Mouse (Mus musculus) hindbrain, embryonic 16.5 days (tissue): ENCODE results near the gene Gm26741. TPM values are rescaled to one million over a fixed set of nuclear protein-coding genes. Genes with fewer than 3 reads are reported as not detected.
A peak's percentile ranks its signal among the peaks of the same experiment; 100 is the strongest.

Experiments
- ATAC-seq: fragments of 200-750 bp; cut with Nextera tagmentation; 2 replicates; pipeline ENCODE4 v1.8.0; 2017; ENCODE audit warnings: moderate TSS enrichment, moderate library complexity
- H3K27ac ChIP-seq: fragments of 300-500 bp; sonication (generic); 2 replicates; pipeline ENCODE4 v1.5.1; 2014; ENCODE audit warnings: low read depth, mild to moderate bottlenecking, control low read depth, low read length, moderate library complexity
- H3K27me3 ChIP-seq: fragments of 300-500 bp; sonication (generic); replicated peaks from 2 replicates; pipeline ENCODE4 v1.6.1; 2014; ENCODE audit warnings: low read length; ENCODE audit not compliant: control insufficient read depth, insufficient read depth
- H3K36me3 ChIP-seq: fragments of 300-500 bp; sonication (generic); 2 replicates; pipeline ENCODE4 v1.6.1; 2014; ENCODE audit warnings: mild to moderate bottlenecking, low read length, moderate library complexity, mixed read lengths; ENCODE audit not compliant: control insufficient read depth, insufficient read depth
- H3K4me1 ChIP-seq: fragments of 300-500 bp; sonication (generic); 2 replicates; pipeline ENCODE4 v1.6.1; 2014; ENCODE audit warnings: low read depth, low read length; ENCODE audit not compliant: control insufficient read depth, insufficient read depth
- H3K4me2 ChIP-seq: fragments of 300-500 bp; sonication (generic); 2 replicates; pipeline ENCODE4 v1.6.1; 2014; ENCODE audit warnings: mild to moderate bottlenecking, low read length, control low read depth, moderate library complexity
- H3K4me3 ChIP-seq: fragments of 300-500 bp; sonication (generic); 2 replicates; pipeline ENCODE4 v1.5.1; 2014; ENCODE audit warnings: mild to moderate bottlenecking, low read length, control low read depth, moderate library complexity
- H3K9ac ChIP-seq: fragments of 300-500 bp; sonication (generic); 2 replicates; pipeline ENCODE4 v1.6.1; 2014; ENCODE audit warnings: low read depth, mild to moderate bottlenecking, control low read depth, low read length, moderate library complexity
- H3K9me3 ChIP-seq: fragments of 300-500 bp; sonication (generic); 2 replicates; pipeline ENCODE4 v1.6.1; 2014; ENCODE audit warnings: mild to moderate bottlenecking, low read length, moderate library complexity; ENCODE audit not compliant: control insufficient read depth
- WGBS: fragments of 180-500 bp; shearing (Covaris S2); extraction: QIAGEN DNeasy Blood & Tissue Kit; methylation state at CpG from one replicate; pipeline ENCODE4 v1.1.7; 2014; 5-methylcytosine and 5-hydroxymethylcytosine counted together
- polyA plus RNA-seq: library from polyadenylated mRNA; unstranded; fragments of >200 nt; fragmentation: Nextera tagmentation; extraction: Ambion mirVana; gene quantifications from 2 replicates; pipeline ENCODE4 v1.2.1, GENCODE M21; 2015

Gene Gm26741
- polyA plus RNA-seq, 1 experiment from 2014 or later: not detected

DNA sequence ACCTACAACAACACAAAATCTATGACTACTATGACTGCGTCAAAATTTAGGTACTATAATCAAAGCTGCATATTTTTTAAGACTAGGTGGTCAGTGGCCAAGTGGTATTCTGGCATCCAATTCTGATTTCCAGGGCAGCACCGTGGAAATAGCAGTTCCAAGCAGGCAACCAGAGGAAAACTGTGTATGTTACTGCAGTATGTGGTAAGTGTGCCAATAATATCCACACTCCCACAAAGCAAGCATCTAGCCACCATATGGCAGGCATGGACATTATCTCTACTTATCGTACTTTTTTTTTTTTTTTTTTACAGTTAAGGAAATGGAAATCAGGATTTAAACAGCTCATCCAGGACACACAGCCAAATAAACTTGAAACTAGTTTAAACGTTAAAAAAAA is 9.8 kb downstream of the Gm26741 start:
- Histone ChIP-seq H3K4me2 (no peak overlapping the region), H3K9me3 (no peaks in the 10 kb centered on the region), H3K4me1 (no peaks in the 10 kb centered on the region), H3K27ac (no peak overlapping the region), H3K27me3 (no peaks in the 10 kb centered on the region), H3K9ac (no peak overlapping the region), H3K4me3 (no peak overlapping the region), H3K36me3 (0 out of 2 replicates have a peak, but pooled peaks cover 2% of the 10 kb centered on the region)
- ATAC-seq: no peak
- 87% methylated on average over 4 of the region's 4 CpGs for WGBS

DNA sequence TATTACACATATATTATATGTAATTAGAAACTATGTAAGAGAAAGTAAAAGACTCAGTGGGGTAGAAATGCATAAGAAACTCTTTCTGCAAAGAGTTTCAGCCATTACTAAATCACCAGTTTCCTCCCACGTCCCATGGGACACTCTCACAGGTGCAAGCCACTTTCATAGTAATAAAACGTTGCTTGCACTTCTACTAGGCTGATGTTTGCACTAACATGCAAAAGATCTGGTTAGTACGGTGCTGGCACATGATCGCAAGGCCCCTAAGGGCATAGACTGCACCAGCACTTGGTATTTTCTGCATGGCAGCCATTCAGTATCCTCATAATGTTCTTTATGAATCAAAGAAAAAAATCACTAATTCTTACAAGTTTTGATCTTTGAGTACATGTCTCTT is 15.3 kb downstream of the Gm26741 start:
- WGBS: 71% methylated on average over 4 of the region's 4 CpGs
- Histone ChIP-seq H3K36me3 (0 out of 2 replicates have a peak, but pooled peaks cover 2% of the 10 kb centered on the region), H3K9ac (no peak overlapping the region), H3K4me3 (no peak overlapping the region), H3K4me2 (no peak overlapping the region), H3K9me3 (no peaks in the 10 kb centered on the region), H3K4me1 (peaks cover 2% of the 10 kb centered on the region), H3K27me3 (no peaks in the 10 kb centered on the region), H3K27ac (no peak overlapping the region)
- ATAC-seq: no peak

DNA sequence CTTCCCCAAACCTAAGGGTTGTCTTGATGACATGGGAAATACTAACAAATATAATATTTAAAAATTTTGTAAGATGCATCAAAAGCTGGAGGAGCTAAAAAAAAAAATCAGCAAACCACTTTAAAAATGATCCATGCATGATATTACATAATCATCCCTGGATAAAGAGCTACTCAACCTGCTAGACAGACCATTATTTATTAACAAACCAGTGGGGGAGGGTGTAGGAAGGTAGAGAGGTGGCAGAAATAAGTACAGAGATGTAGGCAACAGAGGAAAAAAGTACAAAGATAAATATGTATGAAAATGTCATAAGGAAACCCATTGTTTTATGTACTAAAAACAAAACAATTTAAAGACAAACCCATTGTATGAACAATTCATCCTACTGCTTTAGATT is 16.1 kb downstream of the Gm26741 start:
- Histone ChIP-seq H3K4me2 (no peak overlapping the region), H3K4me3 (no peak overlapping the region), H3K27ac (no peak overlapping the region), H3K4me1 (peaks cover 7% of the 10 kb centered on the region), H3K9me3 (no peaks in the 10 kb centered on the region), H3K36me3 (0 out of 2 replicates have a peak, but pooled peaks cover 2% of the 10 kb centered on the region), H3K27me3 (no peaks in the 10 kb centered on the region), H3K9ac (no peak overlapping the region)
- no peak for ATAC-seq

DNA sequence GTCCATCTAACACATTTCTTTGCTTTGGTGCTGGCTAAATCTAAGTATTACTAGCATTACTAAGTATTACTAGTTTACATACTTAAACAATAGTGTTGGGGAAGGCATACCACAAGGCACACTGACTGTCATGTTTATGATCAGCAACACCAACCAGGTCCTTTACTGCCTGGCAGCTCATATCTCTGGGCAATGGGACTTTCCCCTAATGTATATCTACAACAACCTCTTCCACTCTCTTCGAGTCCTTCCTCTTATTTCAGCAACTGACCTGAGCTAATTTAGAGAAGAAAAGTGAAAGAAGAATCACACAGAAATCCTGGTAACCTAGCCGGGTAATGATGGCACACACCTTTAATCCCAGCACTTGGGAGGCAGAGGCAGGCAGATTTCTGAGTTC is 17.9 kb downstream of the Gm26741 start:
- H3K27ac ChIP-seq: no peak overlapping the region
- H3K4me2 ChIP-seq: no peak overlapping the region
- H3K36me3 ChIP-seq: no peaks in the 10 kb centered on the region
- 96% methylated on average over 2 of the region's 2 CpGs for WGBS
- no peak overlapping the region for H3K4me3 ChIP-seq
- H3K4me1 ChIP-seq: peaks cover 7% of the 10 kb centered on the region
- H3K9me3 ChIP-seq: no peaks in the 10 kb centered on the region
- H3K9ac ChIP-seq: no peak overlapping the region
- no peak for ATAC-seq
- H3K27me3 ChIP-seq: no peaks in the 10 kb centered on the region

DNA sequence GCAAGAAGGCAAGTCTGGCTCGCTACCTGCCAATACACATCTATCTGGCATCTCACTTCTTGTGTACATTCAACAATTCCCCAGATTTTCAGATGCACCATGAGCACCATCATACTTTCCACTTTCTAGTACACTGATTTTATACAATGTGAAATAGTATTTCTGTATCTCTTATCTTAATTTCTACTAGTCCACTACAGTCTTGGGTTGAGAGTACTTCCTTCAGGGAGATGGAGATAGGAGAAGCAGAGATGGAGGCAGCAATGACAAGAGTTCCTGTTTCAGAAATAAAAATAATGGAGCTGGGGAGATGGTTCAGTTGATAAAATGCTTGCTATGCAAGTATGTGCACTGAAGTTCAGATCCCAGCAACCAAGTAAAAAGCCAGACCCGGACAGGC is 19.2 kb downstream of the Gm26741 start:
- WGBS: 87% methylated on average over 2 of the region's 2 CpGs
- peaks cover 7% of the 10 kb centered on the region for H3K4me1 ChIP-seq
- no peak overlapping the region for H3K9ac ChIP-seq
- H3K9me3 ChIP-seq: no peaks in the 10 kb centered on the region
- no peaks in the 10 kb centered on the region for H3K27me3 ChIP-seq
- H3K4me3 ChIP-seq: no peak overlapping the region
- H3K36me3 ChIP-seq: no peaks in the 10 kb centered on the region
- no peak for ATAC-seq
- no peak overlapping the region for H3K4me2 ChIP-seq
- no peak overlapping the region for H3K27ac ChIP-seq

DNA sequence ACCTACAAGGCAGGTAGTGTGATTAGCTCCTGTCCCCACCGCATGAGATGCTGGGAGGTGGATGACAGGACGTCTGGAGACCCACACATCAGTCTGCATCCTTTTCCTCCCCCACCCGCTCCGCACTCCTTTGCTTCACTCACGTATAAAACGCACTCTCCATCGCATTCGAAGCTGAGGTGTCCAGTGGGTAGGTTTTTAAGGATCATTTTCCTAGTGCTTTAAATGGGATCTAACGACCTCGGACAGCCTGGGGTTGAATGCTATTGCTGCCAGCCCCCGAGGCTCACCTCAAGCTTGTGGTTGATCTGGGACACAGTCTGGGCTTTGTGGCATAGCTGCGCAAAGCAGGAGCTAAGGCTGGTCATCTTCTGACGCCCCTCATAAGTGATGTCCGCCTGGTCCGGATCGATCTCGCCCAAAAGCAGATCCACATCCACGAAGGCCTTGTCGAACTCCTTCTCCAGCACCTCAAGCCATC is 22.8 kb downstream of the Gm26741 start:
- Histone ChIP-seq H3K27me3 (no peaks in the 10 kb centered on the region), H3K9ac (peak overlapping the region; percentile 97), H3K4me3 (peak overlapping the region; percentile 92), H3K27ac (peak overlapping the region; percentile 98), H3K36me3 (no peaks in the 10 kb centered on the region), H3K4me1 (peaks cover 7% of the 10 kb centered on the region), H3K4me2 (peak overlapping the region; percentile 74), H3K9me3 (no peaks in the 10 kb centered on the region)
- WGBS: 1% methylated on average over 19 of the region's 19 CpGs
- ATAC-seq: peak; percentile 67

DNA sequence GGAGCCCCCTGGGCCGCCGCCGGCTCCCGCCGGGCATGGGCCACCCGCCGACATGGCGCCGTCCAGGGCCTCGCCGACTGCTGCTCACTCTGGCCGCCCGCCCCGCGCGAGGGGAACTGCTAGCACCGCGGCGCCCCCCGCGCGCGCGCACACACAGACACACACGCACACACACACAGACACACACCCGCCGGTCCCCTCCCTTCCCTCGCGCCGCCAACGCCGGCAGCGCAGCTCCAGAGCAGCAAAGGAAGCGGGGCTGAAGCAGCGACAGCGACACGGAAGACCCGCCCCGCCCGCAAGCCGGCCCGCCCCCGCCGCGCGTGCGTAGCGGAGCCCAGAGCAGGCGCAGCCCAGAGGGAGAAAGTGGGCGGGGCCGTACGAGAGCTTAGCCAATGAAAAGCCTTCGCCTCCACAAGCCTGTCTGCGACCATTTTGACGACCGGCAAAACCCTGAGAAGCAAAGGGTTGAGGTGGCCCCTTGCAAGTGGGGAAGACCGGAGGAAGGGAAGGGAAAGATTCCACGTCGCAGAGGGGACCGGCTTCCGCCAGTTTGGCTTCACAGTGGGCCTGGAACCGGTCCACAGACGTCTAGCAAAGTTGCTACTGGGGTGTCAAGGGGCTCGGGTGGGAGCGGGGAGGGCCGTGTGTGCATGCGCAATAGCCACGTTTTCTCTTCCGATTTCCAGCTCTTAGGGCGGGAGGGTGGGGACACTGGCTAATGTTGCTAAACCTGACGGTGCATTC is 23.5 kb downstream of the Gm26741 start, which contains the start of gene Gopc:
Gene Gopc (minus strand): TSS at position 280 of the 747 bp plus-strand sequence.
- Histone ChIP-seq H3K36me3 (no peaks in the 10 kb centered on the region), H3K9ac (peak within 1 kb of the TSS; percentile 97), H3K9me3 (no peaks in the 10 kb centered on the region), H3K27me3 (no peaks in the 10 kb centered on the region), H3K27ac (peak within 1 kb of the TSS; percentile 98), H3K4me3 (peak within 1 kb of the TSS; percentile 92), H3K4me1 (peaks cover 7% of the 10 kb centered on the region), H3K4me2 (peak within 1 kb of the TSS; percentile 76)
- 0% methylated on average over 48 of the region's 71 CpGs for WGBS
- ATAC-seq: peak; percentile 98

DNA sequence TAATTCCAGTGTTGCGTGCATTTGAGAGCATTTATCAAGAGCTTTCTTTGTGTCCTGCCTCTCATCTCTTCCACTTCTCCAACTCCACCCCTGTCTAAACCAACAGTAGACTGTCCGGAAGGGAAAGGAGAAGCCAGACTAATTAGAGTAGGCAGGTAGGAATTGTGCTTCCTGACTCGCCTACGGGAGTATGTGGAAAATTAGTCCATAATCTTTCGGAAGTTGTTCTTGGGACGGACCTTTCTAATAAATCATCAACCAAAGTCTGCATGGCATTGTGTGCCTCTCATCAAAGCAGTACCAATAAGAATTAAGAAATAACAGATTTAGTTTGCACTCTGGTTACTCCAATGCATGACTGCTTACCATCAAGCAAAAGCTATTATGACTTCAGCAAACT is 24.5 kb downstream of the Gm26741 start:
- no peaks in the 10 kb centered on the region for H3K9me3 ChIP-seq
- no peaks in the 10 kb centered on the region for H3K36me3 ChIP-seq
- H3K27ac ChIP-seq: no peak overlapping the region
- no peak overlapping the region for H3K4me3 ChIP-seq
- peak overlapping the region; percentile 76 for H3K4me2 ChIP-seq
- H3K9ac ChIP-seq: no peak overlapping the region
- no peak for ATAC-seq
- 91% methylated on average over 6 of the region's 6 CpGs for WGBS
- no peaks in the 10 kb centered on the region for H3K27me3 ChIP-seq
- peaks cover 7% of the 10 kb centered on the region for H3K4me1 ChIP-seq

DNA sequence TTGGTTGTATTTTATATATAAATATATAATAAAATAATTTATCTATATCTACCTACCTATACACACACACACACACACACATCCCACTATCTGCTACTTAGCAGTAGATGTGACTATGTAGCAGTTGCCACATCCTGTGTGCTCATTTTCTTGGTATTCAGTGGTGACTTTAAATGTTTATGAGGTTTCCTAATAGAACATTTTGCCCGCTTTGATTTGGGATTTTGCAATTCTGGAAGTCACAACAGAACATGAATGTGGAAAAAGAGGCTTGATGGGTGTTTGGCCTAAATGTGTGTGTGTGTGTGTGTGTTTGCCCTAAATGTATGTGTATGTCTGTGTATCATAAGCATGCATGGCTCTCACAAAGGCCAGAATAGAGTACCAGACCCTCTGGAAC is 25.0 kb downstream of the Gm26741 start:
- Histone ChIP-seq H3K4me2 (no peak overlapping the region), H3K36me3 (no peaks in the 10 kb centered on the region), H3K9ac (no peak overlapping the region), H3K4me1 (peaks cover 5% of the 10 kb centered on the region), H3K4me3 (no peak overlapping the region), H3K27ac (no peak overlapping the region), H3K9me3 (no peaks in the 10 kb centered on the region), H3K27me3 (no peaks in the 10 kb centered on the region)
- 88% methylated on average over 1 of the region's 1 CpGs for WGBS
- no peak for ATAC-seq
